Mouse (Mus musculus): ENCODE data around the gene Psmg1.

DNA sequence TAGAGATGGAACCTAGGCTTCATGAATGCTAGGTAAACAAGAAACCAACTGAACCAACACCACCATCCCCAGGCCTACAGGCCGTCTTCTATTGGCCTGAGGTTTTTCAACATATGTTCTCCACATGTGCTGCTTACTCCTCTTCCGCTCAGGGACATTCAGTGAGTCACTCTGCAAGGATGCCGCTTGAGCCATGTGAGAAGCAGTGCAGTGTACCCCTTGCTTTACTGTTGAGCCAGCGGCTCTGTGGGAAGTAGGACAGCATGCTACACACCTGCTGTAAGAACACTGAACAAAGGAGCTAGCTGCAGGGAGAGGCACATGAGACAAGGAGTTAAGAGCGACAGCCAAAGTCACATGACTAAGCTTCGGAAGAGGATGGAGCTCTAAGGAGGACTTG, 43.7 kb upstream of the Psmg1 start:
- TF ChIP-seq CTCF (IDR thresholded peaks at IDR 0.05; ENCODE audit: low read depth), result no peak
- TF ChIP-seq EP300 (optimal IDR thresholded peaks at IDR 0.05), result no peak

All from stomach, postnatal 0 days (tissue).